Mouse (Mus musculus): ENCODE measurements around the gene Tm4sf19. TPM values are rescaled to one million over a fixed set of nuclear protein-coding genes. Genes with fewer than 3 reads are reported as not detected.
"Not testable (repeated sequence)": the region's sequence is repeated elsewhere in the genome, so short reads cannot be mapped to it uniquely, and the experiment has no call there.

Gene Tm4sf19
- polyA plus RNA-seq, 1 experiment from 2014 or later = not detected

DNA sequence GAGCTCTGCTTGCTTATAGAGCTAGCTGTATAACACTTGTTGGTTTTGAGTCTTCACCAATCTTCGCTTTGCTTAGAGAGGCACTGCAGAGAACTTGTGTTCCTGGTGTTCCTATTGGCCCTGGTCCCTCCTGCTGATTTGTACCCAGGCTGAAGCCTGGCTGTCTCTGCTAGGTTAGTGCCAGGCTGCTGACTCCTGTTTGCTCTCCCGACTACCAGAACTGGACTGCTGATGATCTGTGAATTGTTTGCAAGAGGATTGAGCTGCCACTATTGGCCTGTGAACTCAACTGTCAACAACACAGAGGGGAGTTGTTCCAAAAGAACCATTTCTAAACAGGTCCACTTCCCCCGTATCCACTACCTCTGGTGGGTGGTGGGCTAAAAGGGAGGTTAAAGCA, 41.1 kb downstream of the Tm4sf19 start:
- DNase-seq (no peak), ATAC-seq (peak; percentile 88)
- Histone ChIP-seq H3K27ac (ENCODE audit: low read depth) (peak overlapping the region; percentile 67), H3K9ac (replicated peaks) (no peak overlapping the region), H3K9me3 (ENCODE audit: low read length) (no peaks in the 10 kb centered on the region), H3K4me2 (ENCODE audit: low read depth, low read length) (no peak overlapping the region), H3K27me3 (ENCODE audit: insufficient read depth, low read length) (no peaks in the 10 kb centered on the region), H3K4me1 (ENCODE audit: insufficient read depth) (peaks cover 20% of the 10 kb centered on the region), H3K36me3 (replicated peaks; ENCODE audit: insufficient read depth, low read length) (0 out of 2 replicates have a peak, but pooled peaks cover 11% of the 10 kb centered on the region), H3K4me3 (ENCODE audit: low read depth, low read length) (no peak overlapping the region)
- 78% methylated on average over 3 of the region's 3 CpGs for WGBS (ENCODE audit: insufficient replicate concordance)
- TF ChIP-seq EP300 (IDR thresholded peaks at IDR 0.05; ENCODE audit: low read depth) (no peak), CTCF (IDR thresholded peaks at IDR 0.05; ENCODE audit: low read depth) (no peak)

- H3K4me1 ChIP-seq (ENCODE audit: insufficient read depth) = peaks cover 33% of the 10 kb centered on the region
- H3K27ac ChIP-seq (ENCODE audit: low read depth) = peak overlapping the region; percentile 48; the same call in 1 of the 2 replicates
- 47% methylated on average over 3 of the region's 3 CpGs for WGBS (ENCODE audit: insufficient replicate concordance)
Measured at GRCm38 (mm10) chr16:32444615-32445014, 44.3 kb downstream of the Tm4sf19 start.

GRCm38 (mm10) chr16:32445558-32445957, 45.3 kb downstream of the Tm4sf19 start:
- peaks cover 43% of the 10 kb centered on the region for H3K4me1 ChIP-seq (ENCODE audit: insufficient read depth)
- H3K27ac ChIP-seq (ENCODE audit: low read depth) = 0 out of 2 replicates have a peak overlapping the region, but pooled peaks have one; percentile 34

More at GRCm38 (mm10) chr16:32444615-32445014, 44.3 kb downstream of the Tm4sf19 start:
- H3K36me3 ChIP-seq (replicated peaks; ENCODE audit: insufficient read depth, low read length); H3K9ac ChIP-seq (replicated peaks); H3K4me3 ChIP-seq (ENCODE audit: low read depth, low read length); ATAC-seq; DNase-seq; H3K4me2 ChIP-seq (ENCODE audit: low read depth, low read length); H3K9me3 ChIP-seq (ENCODE audit: low read length); H3K27me3 ChIP-seq (ENCODE audit: insufficient read depth, low read length): not testable (repeated sequence)

GRCm38 (mm10) chr16:32446563-32447138, 46.3 kb downstream of the Tm4sf19 start:
- no peaks in the 10 kb centered on the region for H3K9me3 ChIP-seq (ENCODE audit: low read length)
- H3K36me3 ChIP-seq (replicated peaks; ENCODE audit: insufficient read depth, low read length) = peaks cover 2% of the 10 kb centered on the region; the same call in 1 of the 2 replicates
- 64% methylated on average over 2 of the region's 2 CpGs for WGBS (ENCODE audit: insufficient replicate concordance)
- no peak overlapping the region for H3K27ac ChIP-seq (ENCODE audit: low read depth)
- H3K27me3 ChIP-seq (ENCODE audit: insufficient read depth, low read length) = no peaks in the 10 kb centered on the region
- no peak for ATAC-seq
- H3K4me1 ChIP-seq (ENCODE audit: insufficient read depth) = peaks cover 53% of the 10 kb centered on the region
- no peak for DNase-seq
- H3K4me3 ChIP-seq (ENCODE audit: low read depth, low read length) = no peak overlapping the region
- no peak overlapping the region for H3K9ac ChIP-seq (replicated peaks)
- H3K4me2 ChIP-seq (ENCODE audit: low read depth, low read length) = no peak overlapping the region
- TF ChIP-seq EP300 (IDR thresholded peaks at IDR 0.05; ENCODE audit: low read depth) (no peak), CTCF (IDR thresholded peaks at IDR 0.05; ENCODE audit: low read depth) (no peak)

More at GRCm38 (mm10) chr16:32445558-32445957, 45.3 kb downstream of the Tm4sf19 start:
- 75% methylated on average over 1 of the region's 1 CpGs for WGBS (ENCODE audit: insufficient replicate concordance)
- H3K9me3 ChIP-seq (ENCODE audit: low read length) = no peaks in the 10 kb centered on the region
- TF ChIP-seq CTCF (IDR thresholded peaks at IDR 0.05; ENCODE audit: low read depth) = no peak
- H3K27me3 ChIP-seq (ENCODE audit: insufficient read depth, low read length) = no peaks in the 10 kb centered on the region
- no peak overlapping the region for H3K4me2 ChIP-seq (ENCODE audit: low read depth, low read length)
- no peak for DNase-seq
- no peak overlapping the region for H3K9ac ChIP-seq (replicated peaks)
- 0 out of 2 replicates have a peak, but pooled peaks cover 4% of the 10 kb centered on the region for H3K36me3 ChIP-seq (replicated peaks; ENCODE audit: insufficient read depth, low read length)
- no peak for ATAC-seq
- no peak overlapping the region for H3K4me3 ChIP-seq (ENCODE audit: low read depth, low read length)

DNA sequence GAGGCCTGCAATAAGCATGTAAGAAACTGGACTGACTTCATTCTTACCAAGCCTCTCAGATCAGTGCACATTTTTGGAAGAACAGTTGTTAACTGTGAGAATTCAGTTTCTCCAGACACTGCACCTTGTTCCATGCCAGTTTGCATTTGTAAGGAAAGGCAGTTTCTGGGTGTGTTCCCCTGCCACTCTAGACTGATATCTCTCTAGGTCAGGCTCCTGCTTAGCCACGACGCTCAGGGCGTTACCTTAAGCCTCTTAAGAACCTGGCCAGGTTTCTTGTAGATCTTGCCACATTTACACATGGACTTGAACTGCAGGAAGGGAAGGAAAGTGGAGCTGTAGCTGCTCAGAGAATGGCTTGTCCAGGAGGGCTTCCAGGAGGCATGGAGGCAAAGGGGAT, 49.4 kb downstream of the Tm4sf19 start:
- ATAC-seq (peak; percentile 87), DNase-seq (peak; percentile 40)
- Histone ChIP-seq H3K4me2 (ENCODE audit: low read depth, low read length) (peak overlapping the region; percentile 68), H3K9me3 (ENCODE audit: low read length) (no peaks in the 10 kb centered on the region), H3K9ac (replicated peaks) (peak overlapping the region; percentile 35; the same call in 1 of the 2 replicates), H3K36me3 (replicated peaks; ENCODE audit: insufficient read depth, low read length) (peaks cover 22% of the 10 kb centered on the region), H3K27ac (ENCODE audit: low read depth) (peak overlapping the region; percentile 85), H3K27me3 (ENCODE audit: insufficient read depth, low read length) (no peaks in the 10 kb centered on the region), H3K4me1 (ENCODE audit: insufficient read depth) (peaks cover 52% of the 10 kb centered on the region), H3K4me3 (ENCODE audit: low read depth, low read length) (peak overlapping the region; percentile 17; the same call in 1 of the 2 replicates)
- peak; percentile 88 for TF ChIP-seq EP300 (IDR thresholded peaks at IDR 0.05; ENCODE audit: low read depth)
- no peak for TF ChIP-seq CTCF (IDR thresholded peaks at IDR 0.05; ENCODE audit: low read depth)
- WGBS (ENCODE audit: insufficient replicate concordance) = 46% methylated on average over 3 of the region's 3 CpGs

DNA sequence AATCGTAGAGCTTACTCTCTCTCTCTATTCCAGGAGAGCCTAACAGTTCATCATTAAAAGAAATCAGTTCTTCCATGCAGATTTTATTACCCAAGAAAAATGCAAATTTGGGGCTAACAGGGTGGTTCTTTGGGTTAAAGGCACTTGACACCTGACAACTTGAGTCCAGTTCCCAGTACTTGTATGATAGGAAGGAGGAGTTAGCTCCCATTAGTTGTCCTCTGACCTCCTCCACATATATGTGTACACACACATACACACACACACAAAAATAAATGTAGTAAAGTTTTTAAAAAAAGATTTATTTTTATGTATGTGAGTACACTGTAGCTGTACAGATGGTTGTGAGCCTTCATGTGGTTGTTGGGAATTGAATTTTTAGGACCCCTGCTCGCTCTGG, 49.8 kb downstream of the Tm4sf19 start:
- peak overlapping the region; percentile 85 for H3K27ac ChIP-seq (ENCODE audit: low read depth)
- H3K4me1 ChIP-seq (ENCODE audit: insufficient read depth) = peaks cover 51% of the 10 kb centered on the region
- no peaks in the 10 kb centered on the region for H3K27me3 ChIP-seq (ENCODE audit: insufficient read depth, low read length)
- TF ChIP-seq CTCF (IDR thresholded peaks at IDR 0.05; ENCODE audit: low read depth) = no peak
- no peak for TF ChIP-seq EP300 (IDR thresholded peaks at IDR 0.05; ENCODE audit: low read depth)
- peak overlapping the region; percentile 17; the same call in 1 of the 2 replicates for H3K4me3 ChIP-seq (ENCODE audit: low read depth, low read length)
- H3K9ac ChIP-seq (replicated peaks) = peak overlapping the region; percentile 3; the same call in 1 of the 2 replicates
- ATAC-seq (0 out of 2 replicates have a peak, but pooled peaks have one; percentile 12), DNase-seq (no peak)
- H3K9me3 ChIP-seq (ENCODE audit: low read length) = no peaks in the 10 kb centered on the region
- peaks cover 26% of the 10 kb centered on the region for H3K36me3 ChIP-seq (replicated peaks; ENCODE audit: insufficient read depth, low read length)
- 89% methylated on average over 2 of the region's 2 CpGs for WGBS (ENCODE audit: insufficient replicate concordance)
- H3K4me2 ChIP-seq (ENCODE audit: low read depth, low read length) = peak overlapping the region; percentile 68

Data from liver, postnatal 0 days (tissue).